Mouse (Mus musculus) central nervous system, embryonic 11.5 days (tissue): ENCODE measurements around the gene Capns1. TPM values are rescaled to one million over a fixed set of nuclear protein-coding genes. Genes with fewer than 3 reads are reported as not detected.

ENCODE experiments used
- polyA plus RNA-seq: library from polyadenylated mRNA; depleted of rRNA; stranded (reverse); fragments of >200 nt; gene quantifications from 2 replicates; pipeline ENCODE4 v1.2.3, GENCODE M21; 2012; rRNA removed

The Capns1 gene
- 139 and 209 TPM in 2 replicates for polyA plus RNA-seq

DNA sequence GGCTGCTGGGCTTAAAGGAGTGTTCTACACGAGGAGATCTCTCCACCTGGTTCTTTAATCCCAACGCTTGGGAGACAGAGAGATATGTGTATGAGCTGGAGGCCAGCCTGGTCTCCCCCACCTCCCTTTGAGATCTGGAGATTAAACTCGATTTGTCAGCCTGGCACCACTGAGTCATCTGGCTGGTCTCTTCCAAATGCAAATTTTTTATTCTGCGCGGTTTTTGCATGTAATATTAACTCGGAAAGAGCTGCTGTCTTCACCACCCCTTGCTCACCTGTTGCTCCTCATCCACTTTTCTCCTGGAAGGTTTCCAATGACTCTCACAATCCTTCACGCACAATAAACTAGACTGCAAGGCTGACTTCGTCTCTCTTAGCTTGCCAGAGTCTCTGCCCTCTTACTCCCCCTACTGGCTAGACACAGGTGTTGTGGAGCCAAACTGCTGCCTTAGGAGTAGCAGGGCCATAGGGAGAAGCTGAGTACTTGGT is at the start of gene Capns1:
Capns1 (minus strand) TSS at position 331 of the 491 bp plus-strand sequence.

DNA sequence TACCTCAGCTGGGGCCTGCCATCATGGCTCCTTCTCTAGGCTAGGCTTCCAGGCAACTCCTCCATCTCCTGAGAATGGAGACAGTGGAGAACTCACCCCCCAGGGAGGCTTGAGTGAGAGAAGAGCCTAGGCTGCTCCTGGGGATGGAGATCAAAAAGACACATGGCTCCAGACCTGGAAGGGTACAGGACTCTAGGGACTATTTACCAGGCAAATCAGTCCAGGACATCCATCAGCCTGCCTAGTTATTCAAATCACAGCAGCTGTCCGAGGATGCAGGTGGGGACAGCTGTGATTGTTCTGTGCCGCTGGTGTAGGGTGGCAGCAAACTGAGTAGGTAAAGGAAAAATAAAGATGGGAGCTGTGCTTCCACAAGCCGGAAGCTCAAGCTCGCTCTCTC is 37.0 kb upstream of the Capns1 start, which contains the start of gene Ovol3:
Ovol3 (minus strand) TSS at position 101 of the 400 bp plus-strand sequence.

DNA sequence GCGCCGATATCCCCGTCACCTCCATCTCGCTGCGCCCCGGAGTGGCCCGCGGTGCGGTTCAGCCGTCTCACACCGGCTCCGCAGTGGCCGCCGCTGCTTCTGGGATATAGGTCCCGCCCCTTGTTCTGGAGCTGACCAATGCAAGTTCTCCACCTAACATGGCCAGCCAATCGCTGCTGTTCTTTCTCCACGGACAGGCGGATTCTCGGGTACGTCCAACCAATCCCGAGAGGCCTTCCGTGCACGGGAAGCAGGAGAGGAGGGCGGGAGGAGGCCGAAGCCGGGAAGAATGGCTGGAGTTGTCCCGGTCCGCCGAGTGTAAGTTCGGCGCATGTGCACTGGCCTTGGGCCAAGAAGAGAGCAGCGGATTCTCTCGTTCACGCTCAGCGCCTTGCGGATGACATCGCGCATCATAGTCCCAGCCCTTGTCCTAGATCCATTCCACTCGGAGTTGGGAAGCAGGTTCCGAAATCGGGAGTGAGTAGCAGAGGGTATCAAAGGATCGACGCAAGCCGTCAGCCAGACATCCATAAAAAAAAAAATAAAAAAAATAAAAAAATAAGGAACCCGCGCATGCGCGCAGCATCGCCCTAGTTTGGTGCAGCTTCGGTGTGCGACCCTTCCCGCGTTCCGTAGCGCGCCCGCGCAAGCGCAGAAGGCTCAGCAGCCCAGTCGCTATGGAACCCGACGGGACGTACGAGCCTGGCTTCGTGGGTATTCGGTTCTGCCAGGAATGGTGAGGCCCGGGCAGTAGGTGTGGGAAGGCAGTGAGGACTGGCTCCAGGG is 33.3 kb upstream of the Capns1 start, which contains the start of the genes Polr2i and Tbcb:
Polr2i (plus strand) TSS at position 280 of the 786 bp plus-strand sequence.
Tbcb (minus strand) TSS at position 604 of the 786 bp plus-strand sequence.

DNA sequence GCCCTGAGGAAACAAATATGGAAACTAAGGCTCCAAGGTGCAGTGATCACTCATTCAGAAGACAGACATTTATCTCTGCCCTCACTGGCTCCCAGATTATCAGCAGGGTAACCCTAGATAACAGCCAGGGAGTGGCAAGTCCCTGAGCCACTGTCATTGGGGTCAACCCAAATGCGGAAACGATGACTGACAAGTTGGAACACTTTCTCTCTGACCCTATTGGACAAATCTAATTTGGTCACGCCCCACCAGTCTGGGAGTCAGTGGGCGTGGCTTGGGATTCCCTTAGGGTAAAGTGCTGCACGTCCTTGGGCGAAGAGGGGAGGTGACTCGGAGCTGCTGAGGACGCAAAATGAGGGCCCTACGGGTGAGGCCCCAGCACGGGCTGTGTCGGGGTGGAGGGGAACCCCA is 14.7 kb downstream of the Capns1 start, which contains the start of gene Cox7a1:
Cox7a1 (plus strand) TSS at position 266 of the 411 bp plus-strand sequence.

DNA sequence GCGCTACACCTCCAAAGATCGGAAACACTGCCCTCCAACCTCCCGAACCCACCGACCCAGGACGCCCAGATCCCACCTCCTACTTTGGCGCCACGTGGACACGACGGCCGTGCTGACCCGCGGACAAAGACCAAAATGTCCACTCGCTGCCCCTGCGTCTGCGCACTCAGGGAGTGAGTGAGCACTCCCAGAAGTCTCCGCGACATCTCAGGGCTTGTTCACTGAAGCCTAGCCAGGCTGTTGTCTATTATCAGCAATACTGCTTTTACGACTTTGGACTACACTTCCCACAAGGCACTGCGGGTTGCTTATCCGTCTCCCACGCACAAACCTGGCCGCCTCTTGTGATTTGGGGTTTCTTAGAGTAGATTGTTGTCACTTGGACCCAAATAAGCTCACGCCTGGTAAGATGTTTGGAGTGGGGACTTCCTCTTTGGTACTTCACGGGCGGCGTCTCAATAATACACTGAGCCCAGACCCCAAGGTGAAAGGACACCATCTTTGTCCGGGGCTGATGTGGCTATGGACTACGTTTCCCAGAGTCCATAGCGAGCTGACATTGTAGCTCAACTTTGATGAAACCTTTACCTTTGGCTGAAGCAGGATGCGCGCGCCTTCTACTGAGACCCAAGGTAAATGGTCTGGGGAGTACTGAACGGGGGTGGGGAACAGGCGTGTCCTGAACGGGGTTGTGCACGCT is 28.9 kb downstream of the Capns1 start, which contains the start of gene Zfp146:
Zfp146 (minus strand) TSS at position 168 of the 700 bp plus-strand sequence.

Other genes with a start within 250 kb of the Capns1 start
- gene Zfp74, start 244.7 kb downstream of the Capns1 start, polyA plus RNA-seq = 11.8 and 12.0 TPM in 2 replicates
- 14.7 and 24.0 TPM in 2 replicates for gene Zfp568, start 214.9 kb downstream of the Capns1 start, polyA plus RNA-seq
- gene Zfp14, start 147.4 kb downstream of the Capns1 start, polyA plus RNA-seq = 7.2 and 7.6 TPM in 2 replicates
- 3.7 and 4.0 TPM in 2 replicates for gene Zfp82, start 125.9 kb downstream of the Capns1 start, polyA plus RNA-seq
- 0.67 and 0.83 TPM in 2 replicates for gene Gm26920, start 108.4 kb downstream of the Capns1 start, polyA plus RNA-seq
- 9.4 and 11.1 TPM in 2 replicates for gene Zfp566, start 108.3 kb downstream of the Capns1 start, polyA plus RNA-seq
- 42.7 and 66.9 TPM in 2 replicates for gene Zfp260, start 104.0 kb downstream of the Capns1 start, polyA plus RNA-seq
- gene Zfp382, start 76.9 kb downstream of the Capns1 start, polyA plus RNA-seq = 6.6 and 7.4 TPM in 2 replicates
- gene Zfp146, start 29.1 kb downstream of the Capns1 start, polyA plus RNA-seq = 111 and 119 TPM in 2 replicates
- 2.2 and 4.6 TPM in 2 replicates for gene Cox7a1, start 14.7 kb downstream of the Capns1 start, polyA plus RNA-seq
- gene Polr2i, start 33.1 kb upstream of the Capns1 start, polyA plus RNA-seq = 204 and 223 TPM in 2 replicates
- gene Tbcb, start 33.5 kb upstream of the Capns1 start, polyA plus RNA-seq = 133 and 198 TPM in 2 replicates
- gene Ovol3, start 36.9 kb upstream of the Capns1 start, polyA plus RNA-seq = 0.19 and 0.27 TPM in 2 replicates
- 0.06 and 0.26 TPM in 2 replicates for gene Thap8, start 81.3 kb upstream of the Capns1 start, polyA plus RNA-seq
- 22.8 and 26.3 TPM in 2 replicates for gene Wdr62, start 81.6 kb upstream of the Capns1 start, polyA plus RNA-seq
- 115 and 137 TPM in 2 replicates for gene Clip3, start 92.9 kb upstream of the Capns1 start, polyA plus RNA-seq
- 61.7 and 90.9 TPM in 2 replicates for gene Alkbh6, start 109.9 kb upstream of the Capns1 start, polyA plus RNA-seq
- 42.4 and 63.7 TPM in 2 replicates for gene Syne4, start 116.0 kb upstream of the Capns1 start, polyA plus RNA-seq
- gene E130208F15Rik, start 122.9 kb upstream of the Capns1 start, polyA plus RNA-seq = 0.65 and 0.78 TPM in 2 replicates
- 19.6 and 19.7 TPM in 2 replicates for gene Sdhaf1, start 125.1 kb upstream of the Capns1 start, polyA plus RNA-seq
- gene Lrfn3, start 164.0 kb upstream of the Capns1 start, polyA plus RNA-seq = 7.0 and 10.9 TPM in 2 replicates
- 17.2 and 25.2 TPM in 2 replicates for gene Tyrobp, start 214.9 kb upstream of the Capns1 start, polyA plus RNA-seq
- 0.16 and 0.40 TPM in 2 replicates for gene Hcst, start 221.0 kb upstream of the Capns1 start, polyA plus RNA-seq
- 1.8 and 2.1 TPM in 2 replicates for gene Nfkbid, start 222.9 kb upstream of the Capns1 start, polyA plus RNA-seq
- gene Aplp1, start 246.7 kb upstream of the Capns1 start, polyA plus RNA-seq = 102 and 109 TPM in 2 replicates